Mouse (Mus musculus): Measurements from ENCODE around the gene D430042O09Rik.

DNA sequence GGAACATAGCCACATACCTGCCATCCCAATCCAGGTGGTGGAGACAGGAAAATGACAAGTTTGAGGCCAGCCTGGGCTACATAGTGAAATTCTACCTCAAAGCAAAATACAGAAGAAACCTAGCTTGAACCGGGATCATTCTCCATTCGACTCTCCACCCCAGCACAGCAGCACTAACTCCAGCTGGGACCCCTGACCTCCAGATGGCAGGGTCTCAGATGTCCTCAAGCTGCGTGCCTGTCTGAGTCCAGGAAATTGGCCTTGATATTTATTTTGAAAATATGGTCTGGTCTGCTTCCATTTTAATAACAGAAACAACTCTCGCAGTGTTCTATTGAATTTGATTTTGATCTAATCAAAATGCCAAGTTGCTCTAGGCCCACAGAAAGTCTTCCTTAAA lies 179.4 kb downstream of the D430042O09Rik start:
- no peak for TF ChIP-seq CTCF (IDR thresholded peaks at IDR 0.05; ENCODE audit: low read depth, low read length)
- TF ChIP-seq POLR2A (IDR thresholded peaks at IDR 0.05; ENCODE audit: borderline replicate concordance, low read depth, low read length), result no peak
